Mouse (Mus musculus): Measurements from ENCODE around the gene Pacs1. TPM values are rescaled to one million over a fixed set of nuclear protein-coding genes. Genes with fewer than 3 reads are reported as not detected.
"Not testable (repeated sequence)": the region's sequence is repeated elsewhere in the genome, so short reads cannot be mapped to it uniquely, and the experiment has no call there.

Gene Pacs1
- total RNA-seq, 2 experiments from 2014 or later: 71.2 to 73.5 TPM

- DNase-seq (ENCODE audit: low spot score in 2 of 2): no peak
Measured at GRCm38 (mm10) chr19:5268875-5269274, 4.0 kb downstream of the Pacs1 start.

GRCm38 (mm10) chr19:5268017-5268416, 4.9 kb downstream of the Pacs1 start:
- DNase-seq (ENCODE audit: low spot score in 2 of 2): no peak

- no peak for DNase-seq (ENCODE audit: low spot score in 2 of 2)
Measured at GRCm38 (mm10) chr19:5267015-5267414, 5.9 kb downstream of the Pacs1 start.

GRCm38 (mm10) chr19:5257140-5257539, 15.8 kb downstream of the Pacs1 start:
- DNase-seq (ENCODE audit: low spot score in 2 of 2): no peak

GRCm38 (mm10) chr19:5236981-5237380, 35.9 kb downstream of the Pacs1 start:
- not testable (repeated sequence) for DNase-seq (ENCODE audit: low spot score in 2 of 2)

GRCm38 (mm10) chr19:5232696-5233095, 40.2 kb downstream of the Pacs1 start:
- DNase-seq (ENCODE audit: low spot score in 2 of 2): no peak

- DNase-seq (ENCODE audit: low spot score in 2 of 2): no peak
Measured at GRCm38 (mm10) chr19:5230110-5230509, 42.8 kb downstream of the Pacs1 start.

GRCm38 (mm10) chr19:5224624-5225023, 48.3 kb downstream of the Pacs1 start:
- no peak for DNase-seq (ENCODE audit: low spot score in 2 of 2)

GRCm38 (mm10) chr19:5224077-5224476, 48.8 kb downstream of the Pacs1 start:
- DNase-seq (ENCODE audit: low spot score in 2 of 2): no peak

- no peak for DNase-seq (ENCODE audit: low spot score in 2 of 2)
Measured at GRCm38 (mm10) chr19:5221926-5222325, 51.0 kb downstream of the Pacs1 start.

GRCm38 (mm10) chr19:5221219-5221723, 51.6 kb downstream of the Pacs1 start:
- not testable (repeated sequence) for DNase-seq (ENCODE audit: low spot score in 2 of 2)

- no peak for DNase-seq (ENCODE audit: low spot score in 2 of 2)
Measured at GRCm38 (mm10) chr19:5220389-5220788, 52.5 kb downstream of the Pacs1 start.

- no peak for DNase-seq (ENCODE audit: low spot score in 2 of 2)
Measured at GRCm38 (mm10) chr19:5201691-5202090, 71.2 kb downstream of the Pacs1 start.

- not testable (repeated sequence) for DNase-seq (ENCODE audit: low spot score in 2 of 2)
Measured at GRCm38 (mm10) chr19:5200617-5201016, 72.3 kb downstream of the Pacs1 start.

GRCm38 (mm10) chr19:5198553-5198952, 74.4 kb downstream of the Pacs1 start:
- DNase-seq (ENCODE audit: low spot score in 2 of 2): no peak

GRCm38 (mm10) chr19:5195417-5196035, 77.4 kb downstream of the Pacs1 start:
- DNase-seq (ENCODE audit: low spot score in 2 of 2): peak; percentile 15 to 44

GRCm38 (mm10) chr19:5192397-5192796, 80.5 kb downstream of the Pacs1 start:
- DNase-seq (ENCODE audit: low spot score in 2 of 2): no peak

GRCm38 (mm10) chr19:5187439-5187838, 85.5 kb downstream of the Pacs1 start:
- DNase-seq (ENCODE audit: low spot score in 2 of 2): no peak

GRCm38 (mm10) chr19:5181926-5182325, 91.0 kb downstream of the Pacs1 start:
- no peak for DNase-seq (ENCODE audit: low spot score in 2 of 2)

GRCm38 (mm10) chr19:5178631-5179030, 94.3 kb downstream of the Pacs1 start:
- no peak for DNase-seq (ENCODE audit: low spot score in 2 of 2)

- no peak for DNase-seq (ENCODE audit: low spot score in 2 of 2)
Measured at GRCm38 (mm10) chr19:5170430-5170829, 102.5 kb downstream of the Pacs1 start.

GRCm38 (mm10) chr19:5167477-5167876, 105.4 kb downstream of the Pacs1 start:
- DNase-seq (ENCODE audit: low spot score in 2 of 2): no peak

- DNase-seq (ENCODE audit: low spot score in 2 of 2): peak; percentile 29 to 30
Measured at GRCm38 (mm10) chr19:5164380-5164779, 108.5 kb downstream of the Pacs1 start.
